Mouse (Mus musculus): ENCODE measurements around the gene Fgf4. TPM values are rescaled to one million over a fixed set of nuclear protein-coding genes. Genes with fewer than 3 reads are reported as not detected.

Fgf4 gene
- 0.05 and 0.15 TPM in 2 replicates for polyA plus RNA-seq (2012; rRNA removed; ENCODE audit: low replicate concordance)

DNA sequence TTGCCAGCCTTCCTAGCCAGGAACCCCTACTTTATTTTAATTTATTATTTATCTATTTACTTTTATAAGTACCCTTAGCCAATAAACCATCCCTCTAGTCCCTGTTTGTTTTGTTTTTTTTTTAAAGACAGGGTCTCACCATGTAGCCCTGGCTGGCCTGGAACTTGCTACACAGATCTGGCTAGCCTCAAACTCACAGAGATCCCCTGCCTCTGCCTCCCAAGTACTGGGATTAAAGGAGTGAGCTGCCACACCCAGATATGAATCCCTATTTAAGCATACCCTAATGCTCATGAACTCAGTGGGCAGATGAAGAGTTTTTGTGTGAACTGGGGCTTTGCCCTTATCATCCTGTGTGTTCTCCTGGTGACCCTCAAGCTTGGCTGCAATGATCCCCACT, at the start of gene Fgf4:
Gene Fgf4, plus strand, starts transcription at position 301 of the 400 bp plus-strand sequence.

DNA sequence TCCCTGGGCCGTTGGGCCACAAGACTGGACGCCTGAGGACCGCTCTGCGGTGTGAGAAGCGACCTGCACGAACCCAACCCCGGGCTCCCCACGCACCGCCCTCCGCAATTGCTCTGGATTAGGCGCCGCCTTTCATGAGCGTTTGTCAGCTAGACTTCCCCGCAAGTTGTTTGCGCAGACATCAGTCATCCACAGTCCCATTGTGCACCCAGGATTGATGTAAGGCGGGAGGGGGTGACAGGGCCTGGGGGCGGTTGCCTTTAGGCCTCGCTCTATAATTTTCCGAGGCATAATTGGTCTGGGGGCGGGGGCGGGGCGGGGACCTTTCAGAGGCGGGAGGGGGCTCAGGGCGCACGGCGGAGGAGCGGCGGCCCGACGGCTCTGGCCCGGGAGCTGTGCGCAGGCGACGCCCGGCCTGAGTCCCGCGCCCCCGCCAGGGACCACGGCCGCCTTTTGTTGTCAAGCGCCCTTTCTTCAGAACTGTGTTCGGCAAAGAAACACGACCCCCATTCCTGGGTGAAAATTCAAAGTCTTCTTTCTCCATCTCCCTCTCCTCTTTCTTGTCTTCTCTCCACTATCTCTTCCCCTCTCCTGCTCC, 9.2 kb upstream of the Fgf4 start, which contains the start of gene Fgf3:
Gene Fgf3, plus strand, starts transcription at position 193 of the 598 bp plus-strand sequence.

DNA sequence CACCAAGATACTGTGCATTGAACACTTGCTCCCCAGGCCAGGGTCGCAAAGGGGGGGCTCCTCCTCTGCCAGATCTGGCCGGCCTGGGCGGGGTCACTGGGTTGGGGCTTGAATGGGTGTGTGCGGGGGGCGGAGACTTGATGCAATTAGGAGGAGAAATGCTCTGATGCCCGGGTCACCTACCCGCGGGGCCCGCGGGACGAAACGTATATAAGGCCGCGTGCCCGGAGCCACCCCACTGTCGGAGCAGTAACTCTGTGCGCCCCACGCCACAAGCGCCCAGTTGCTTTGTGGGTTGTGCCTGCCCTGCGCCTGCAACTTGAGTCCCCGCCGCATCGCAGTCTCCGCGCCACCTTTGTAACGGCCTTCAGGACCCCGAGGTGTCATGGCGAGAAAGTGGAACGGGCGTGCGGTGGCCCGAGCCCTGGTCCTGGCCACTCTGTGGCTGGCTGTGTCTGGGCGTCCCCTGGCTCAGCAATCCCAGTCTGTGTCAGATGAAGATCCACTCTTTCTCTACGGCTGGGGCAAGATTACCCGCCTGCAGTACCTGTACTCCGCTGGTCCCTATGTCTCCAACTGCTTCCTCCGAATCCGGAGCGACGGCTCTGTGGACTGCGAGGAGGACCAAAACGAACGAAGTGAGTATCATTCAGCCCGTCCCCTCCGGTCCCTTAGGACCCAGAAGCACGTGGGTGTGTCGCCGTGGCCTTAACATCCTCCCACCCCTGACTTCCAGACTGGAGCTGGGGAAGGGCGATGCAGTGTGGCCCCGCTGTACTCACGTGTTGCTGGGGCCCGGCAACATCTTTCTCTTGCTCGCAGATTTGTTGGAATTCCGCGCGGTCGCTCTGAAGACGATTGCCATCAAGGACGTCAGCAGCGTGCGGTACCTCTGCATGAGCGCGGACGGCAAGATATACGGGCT, 49.4 kb downstream of the Fgf4 start, which contains the start of gene Fgf15:
Gene Fgf15, plus strand, starts transcription at position 238 of the 925 bp plus-strand sequence.

Other genes starting within 250 kb of the Fgf4 start
- gene Ano1, start 95.4 kb upstream of the Fgf4 start, polyA plus RNA-seq (2012; rRNA removed; ENCODE audit: low replicate concordance): 4.2 and 32.4 TPM in 2 replicates
- not detected in 2 replicates for gene Fgf3, start 9.3 kb upstream of the Fgf4 start, polyA plus RNA-seq (2012; rRNA removed; ENCODE audit: low replicate concordance)
- not detected in 2 replicates for gene Fgf15, start 49.2 kb downstream of the Fgf4 start, polyA plus RNA-seq (2012; rRNA removed; ENCODE audit: low replicate concordance)
- gene LTO1, start 67.7 kb downstream of the Fgf4 start, polyA plus RNA-seq (2012; rRNA removed; ENCODE audit: low replicate concordance): 7.8 and 7.9 TPM in 2 replicates
- 21.2 and 34.4 TPM in 2 replicates for gene Ccnd1, start 92.6 kb downstream of the Fgf4 start, polyA plus RNA-seq (2012; rRNA removed; ENCODE audit: low replicate concordance)